Mouse (Mus musculus): ENCODE measurements around the gene Ankrd45.

DNA sequence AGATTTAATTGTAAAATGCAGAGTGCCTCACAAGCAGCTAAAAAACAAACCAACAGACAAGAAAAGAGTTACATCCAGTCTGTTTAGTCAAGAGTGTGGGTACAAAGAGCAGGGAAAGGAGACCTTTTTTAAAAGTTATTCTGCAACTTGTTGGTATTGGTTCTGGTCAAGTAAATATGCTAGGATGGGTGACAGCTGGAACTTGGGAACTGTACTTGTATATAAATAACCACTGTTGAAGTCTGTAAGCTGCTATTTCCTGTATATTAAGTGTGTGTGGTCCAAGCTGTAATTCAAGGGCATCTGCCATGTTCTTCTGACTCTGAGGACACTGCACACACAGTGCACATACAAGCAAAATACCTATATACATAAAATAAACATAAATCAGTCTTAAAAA is 27.9 kb upstream of the Ankrd45 start:
- TF ChIP-seq CTCF (IDR thresholded peaks at IDR 0.05; ENCODE audit: low read depth, low read length) (no peak), POLR2A (IDR thresholded peaks at IDR 0.05; ENCODE audit: borderline replicate concordance, low read depth, low read length) (no peak)
